Mouse (Mus musculus): ENCODE data around the gene Lhx3.
A peak's percentile ranks its signal among the peaks of the same experiment; 100 is the strongest.

The Lhx3 gene

GRCm38 (mm10) chr2:26208126-26208789 is at the start of gene Lhx3:
Gene Lhx3, minus strand, starts transcription at chr2:26208289.
- peak; percentile 77 for DNase-seq (ENCODE audit: low spot score)

- DNase-seq (ENCODE audit: low spot score) = no peak
Measured at GRCm38 (mm10) chr2:26257315-26258096, 49.4 kb upstream of the Lhx3 start.

DNA sequence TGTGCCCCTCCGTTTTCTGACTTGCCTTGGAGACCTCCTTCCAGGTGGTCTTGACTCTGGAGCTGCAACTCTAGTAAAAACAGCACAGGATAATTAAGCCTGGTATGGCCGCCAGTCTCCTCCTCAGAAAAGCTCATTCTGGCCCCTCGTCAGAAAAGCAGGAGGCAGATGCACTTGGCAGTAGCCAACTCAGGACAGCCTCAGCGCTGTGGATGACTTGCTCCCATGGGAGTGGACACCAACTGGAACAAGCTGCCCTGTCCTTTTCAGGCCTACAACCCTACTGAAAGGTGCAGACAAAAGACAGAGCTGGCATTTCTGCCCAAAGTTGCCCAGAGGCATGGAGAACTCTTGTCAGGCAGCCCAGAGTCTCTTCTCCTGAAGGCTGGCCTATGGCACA is 46.7 kb upstream of the Lhx3 start:
- no peak for DNase-seq (ENCODE audit: low spot score)

GRCm38 (mm10) chr2:26252514-26253206 is 44.6 kb upstream of the Lhx3 start:
- no peak for DNase-seq (ENCODE audit: low spot score)

- DNase-seq (ENCODE audit: low spot score) = no peak
Measured at GRCm38 (mm10) chr2:26247531-26247930, 39.4 kb upstream of the Lhx3 start.

GRCm38 (mm10) chr2:26240841-26241240 is 32.8 kb upstream of the Lhx3 start:
- DNase-seq (ENCODE audit: low spot score) = no peak

GRCm38 (mm10) chr2:26240330-26240729 is 32.2 kb upstream of the Lhx3 start:
- DNase-seq (ENCODE audit: low spot score) = no peak

- DNase-seq (ENCODE audit: low spot score) = peak; percentile 91
Measured at GRCm38 (mm10) chr2:26237290-26237782, 29.2 kb upstream of the Lhx3 start, which contains the start of gene Qsox2. Gene Qsox2, minus strand, starts transcription at chr2:26237525.

GRCm38 (mm10) chr2:26236681-26237289 is 28.7 kb upstream of the Lhx3 start:
- DNase-seq (ENCODE audit: low spot score) = peak; percentile 34

DNA sequence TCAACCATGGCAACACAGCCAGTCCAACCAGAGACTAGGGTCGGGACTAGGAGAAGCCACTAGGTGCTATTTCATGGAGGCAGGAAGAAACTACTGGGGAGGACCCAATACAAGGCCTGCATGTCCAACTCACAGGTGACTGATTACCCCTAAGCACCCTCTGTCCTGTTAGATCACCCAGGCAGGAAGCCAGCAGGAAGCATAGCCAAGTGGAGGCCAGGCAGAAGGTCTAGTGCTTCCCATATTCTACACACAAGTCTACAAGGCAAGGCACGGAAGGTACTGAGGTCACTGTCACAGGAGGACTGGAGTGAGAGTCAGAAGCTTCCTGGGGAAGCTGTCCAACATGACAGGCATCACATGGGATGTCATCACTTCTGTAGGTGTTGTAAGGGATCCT is 26.7 kb upstream of the Lhx3 start:
- DNase-seq (ENCODE audit: low spot score) = no peak

GRCm38 (mm10) chr2:26234253-26234652 is 26.2 kb upstream of the Lhx3 start:
- no peak for DNase-seq (ENCODE audit: low spot score)

GRCm38 (mm10) chr2:26231366-26231765 is 23.3 kb upstream of the Lhx3 start:
- DNase-seq (ENCODE audit: low spot score) = no peak

DNA sequence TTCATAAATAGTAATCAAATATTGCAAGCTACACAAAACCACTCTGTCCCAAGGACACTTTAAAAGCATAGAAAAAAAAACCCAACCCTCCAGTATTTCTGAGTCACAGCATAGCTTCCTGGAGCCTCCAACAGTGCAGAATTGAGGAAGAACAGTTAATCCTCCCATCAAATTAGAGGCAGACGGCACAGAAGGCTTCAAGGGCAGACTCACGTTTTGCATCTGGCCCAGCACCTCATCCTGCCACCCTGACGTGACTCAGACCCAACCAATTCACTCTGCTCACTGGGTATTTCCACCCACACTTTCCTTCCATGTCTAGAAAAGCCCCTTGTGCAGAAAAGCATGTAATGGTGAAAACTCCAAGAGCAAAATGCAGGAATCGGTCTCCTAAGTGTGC is 22.2 kb upstream of the Lhx3 start:
- no peak for DNase-seq (ENCODE audit: low spot score)

- DNase-seq (ENCODE audit: low spot score) = peak; percentile 53
Measured at GRCm38 (mm10) chr2:26227788-26228187, 19.7 kb upstream of the Lhx3 start.

- DNase-seq (ENCODE audit: low spot score) = no peak
Measured at GRCm38 (mm10) chr2:26225242-26225641, 17.2 kb upstream of the Lhx3 start.

DNA sequence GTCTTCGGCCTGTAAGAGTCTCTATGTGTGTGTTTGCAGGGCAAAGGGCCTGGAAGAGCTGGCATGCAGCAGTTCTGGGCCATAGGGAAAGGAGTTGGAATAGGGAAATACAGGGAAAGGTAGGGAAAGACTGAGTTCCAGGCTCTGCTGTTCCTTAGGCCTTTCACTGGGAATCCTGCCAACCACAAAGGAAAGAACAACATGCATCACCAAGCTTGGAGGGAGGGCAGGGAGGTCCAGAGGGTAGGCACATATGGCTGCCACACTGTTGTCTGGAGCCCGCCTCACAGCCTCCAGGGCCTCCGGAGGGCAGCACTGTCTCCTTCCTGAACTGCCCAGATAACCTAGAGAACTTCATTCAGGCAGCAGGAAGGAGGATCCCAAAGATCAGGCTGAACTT is 15.9 kb upstream of the Lhx3 start:
- no peak for DNase-seq (ENCODE audit: low spot score)

DNA sequence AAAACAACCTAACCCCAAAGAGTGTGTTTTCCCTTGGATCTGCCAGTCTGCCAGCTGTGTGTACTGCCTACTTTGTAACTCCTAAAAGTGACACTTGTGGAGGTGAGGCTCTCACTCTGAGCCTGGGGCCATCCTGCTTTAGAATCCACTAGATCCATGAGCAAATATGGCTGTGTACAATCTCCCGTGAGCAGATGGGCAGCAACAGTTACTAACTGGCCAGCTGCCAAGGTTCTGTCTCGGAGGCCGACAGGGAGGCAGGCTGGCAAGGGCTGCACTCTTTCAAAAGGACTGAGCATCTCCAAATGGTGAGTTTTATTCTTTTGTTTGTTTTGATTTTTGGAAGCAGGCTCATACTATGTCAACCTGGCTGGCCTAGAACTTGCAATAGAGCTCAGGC is 6.4 kb upstream of the Lhx3 start:
- no peak for DNase-seq (ENCODE audit: low spot score)

GRCm38 (mm10) chr2:26209566-26209965 is 1.5 kb upstream of the Lhx3 start:
- DNase-seq (ENCODE audit: low spot score) = no peak

GRCm38 (mm10) chr2:26207559-26207958 is 530 bp downstream of the Lhx3 start:
- DNase-seq (ENCODE audit: low spot score) = no peak

GRCm38 (mm10) chr2:26205761-26206160 is 2.3 kb downstream of the Lhx3 start:
- no peak for DNase-seq (ENCODE audit: low spot score)

- peak; percentile 22 for DNase-seq (ENCODE audit: low spot score)
Measured at GRCm38 (mm10) chr2:26205126-26205525, 3.0 kb downstream of the Lhx3 start.

GRCm38 (mm10) chr2:26202849-26203475 is 5.1 kb downstream of the Lhx3 start:
- no peak for DNase-seq (ENCODE audit: low spot score)

All from c-Kit-positive CD71-positive TER-119-positive erythroid progenitor cells, embryonic 14.5 days (primary cell).